Mouse (Mus musculus) midbrain, postnatal 0 days (tissue): ENCODE measurements at regions not wholly inside any gene's neighbourhood (a gene's known extent, or its start where the extent isn't known, plus 50 kb on each side); places are given as distances from the start of the nearest gene placed in this dataset.

Experiments
- ATAC-seq: fragments of 200-750 bp; cut with Nextera tagmentation; 2 replicates; pipeline ENCODE4 v1.8.0; 2017; ENCODE audit warnings: moderate number of reproducible peaks, mild to moderate bottlenecking, moderate TSS enrichment, moderate library complexity; ENCODE audit not compliant: low FRiP score
- DNase-seq: peaks from one replicate; pipeline ENCODE4 v3.0.0-alpha.2; 2015; ENCODE audit warnings: low spot score
- H3K27ac ChIP-seq: fragments of 300-500 bp; sonication (generic); 2 replicates; pipeline ENCODE4 v1.5.1; 2014; ENCODE audit warnings: low read depth, mild to moderate bottlenecking, low read length, mixed read lengths
- H3K27me3 ChIP-seq: fragments of 300-500 bp; sonication (generic); 2 replicates; pipeline ENCODE4 v1.6.1; 2014; ENCODE audit warnings: low read length, control low read depth, mixed read lengths; ENCODE audit not compliant: insufficient read depth
- H3K36me3 ChIP-seq: fragments of 300-500 bp; sonication (generic); 2 replicates; pipeline ENCODE4 v1.6.1; 2014; ENCODE audit warnings: low read length, control low read depth, mixed read lengths; ENCODE audit not compliant: insufficient read depth
- H3K4me1 ChIP-seq: fragments of 300-500 bp; sonication (generic); 2 replicates; pipeline ENCODE4 v1.6.1; 2014; ENCODE audit warnings: mild to moderate bottlenecking, control low read depth, antibody characterized with exemption, low read length, mixed read lengths; ENCODE audit not compliant: insufficient read depth
- H3K4me2 ChIP-seq: fragments of 300-500 bp; sonication (generic); 2 replicates; pipeline ENCODE4 v1.6.1; 2014; ENCODE audit warnings: low read depth, mild to moderate bottlenecking, low read length, mixed read lengths; ENCODE audit not compliant: poor library complexity, severe bottlenecking
- H3K4me3 ChIP-seq: fragments of 300-500 bp; sonication (generic); 2 replicates; pipeline ENCODE4 v1.5.1; 2014; ENCODE audit warnings: low read depth, mild to moderate bottlenecking, low read length, moderate library complexity
- H3K9ac ChIP-seq: fragments of 300-500 bp; sonication (generic); replicated peaks from 2 replicates; pipeline ENCODE4 v1.6.1; 2014; ENCODE audit warnings: mild to moderate bottlenecking, low read length, moderate library complexity, mixed read lengths; ENCODE audit not compliant: poor library complexity, severe bottlenecking
- H3K9me3 ChIP-seq: fragments of 300-500 bp; sonication (generic); 2 replicates; pipeline ENCODE4 v1.6.1; 2016; ENCODE audit warnings: low read length, control low read depth
- CTCF ChIP-seq: IDR thresholded peaks from 2 replicates; pipeline ENCODE4 v1.5.1; 2016; ENCODE audit warnings: antibody characterized with exemption, mild to moderate bottlenecking
- WGBS: fragments of 180-500 bp; shearing (Covaris S2); extraction: QIAGEN DNeasy Blood & Tissue Kit; methylation state at CpG from one replicate; pipeline ENCODE4 v1.1.7; 2014; 5-methylcytosine and 5-hydroxymethylcytosine counted together

DNA sequence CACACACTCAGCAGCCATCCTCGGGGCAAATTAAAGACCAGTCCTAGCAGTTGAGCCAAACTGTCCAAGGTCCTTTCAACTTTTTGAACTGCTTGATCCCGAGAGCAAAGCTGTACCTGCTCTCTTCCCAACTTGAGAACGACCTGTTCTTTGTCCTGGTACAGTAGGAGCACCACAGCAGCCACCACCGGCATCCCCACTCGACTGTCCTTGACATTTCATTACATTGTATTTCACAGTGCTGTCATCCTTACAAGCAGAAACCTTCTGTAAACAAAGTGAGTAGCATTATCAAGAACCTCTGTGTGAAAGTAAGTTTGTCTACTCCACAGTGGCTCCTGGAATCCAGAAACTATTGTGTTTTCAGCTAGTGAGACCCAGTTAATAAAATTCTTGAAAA, 240.2 kb upstream of the Zfp462 start:
- WGBS, result 81% methylated on average over 5 of the region's 5 CpGs
- no peak for TF ChIP-seq CTCF

DNA sequence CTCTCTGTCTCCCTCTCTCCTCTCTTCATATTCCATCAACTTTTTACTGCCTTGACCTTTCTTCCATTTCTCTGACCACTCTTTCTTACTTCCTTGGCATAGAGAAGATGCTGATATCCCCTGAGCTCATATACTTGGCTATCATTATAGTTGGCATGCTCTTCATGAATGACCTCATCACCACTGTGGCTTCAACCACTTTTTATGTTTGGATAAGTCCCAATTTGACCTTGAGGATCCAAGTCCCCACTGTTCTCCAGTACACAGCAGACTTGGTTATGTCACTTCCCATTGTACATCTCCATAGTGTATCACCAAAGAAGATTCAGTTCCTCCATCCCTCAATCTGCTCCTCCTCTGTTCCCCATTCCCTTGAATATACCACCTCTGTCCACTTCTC, 235.1 kb upstream of the Zfp462 start:
- Histone ChIP-seq H3K4me3 (no peak overlapping the region), H3K36me3 (no peaks in the 10 kb centered on the region), H3K27ac (no peak overlapping the region), H3K27me3 (no peaks in the 10 kb centered on the region), H3K4me2 (no peak overlapping the region), H3K9ac (no peak overlapping the region), H3K4me1 (no peaks in the 10 kb centered on the region), H3K9me3 (no peaks in the 10 kb centered on the region)
- no peak for TF ChIP-seq CTCF
- ATAC-seq, result no peak
- no peak for DNase-seq

More for the DNA sequence above, 240.2 kb upstream of the Zfp462 start:
- Histone ChIP-seq H3K9me3 (no peaks in the 10 kb centered on the region), H3K36me3 (no peaks in the 10 kb centered on the region), H3K4me1 (no peaks in the 10 kb centered on the region), H3K27ac (no peak overlapping the region), H3K4me3 (no peak overlapping the region), H3K27me3 (no peaks in the 10 kb centered on the region), H3K9ac (no peak overlapping the region), H3K4me2 (no peak overlapping the region)
- no peak for DNase-seq
- ATAC-seq, result no peak

DNA sequence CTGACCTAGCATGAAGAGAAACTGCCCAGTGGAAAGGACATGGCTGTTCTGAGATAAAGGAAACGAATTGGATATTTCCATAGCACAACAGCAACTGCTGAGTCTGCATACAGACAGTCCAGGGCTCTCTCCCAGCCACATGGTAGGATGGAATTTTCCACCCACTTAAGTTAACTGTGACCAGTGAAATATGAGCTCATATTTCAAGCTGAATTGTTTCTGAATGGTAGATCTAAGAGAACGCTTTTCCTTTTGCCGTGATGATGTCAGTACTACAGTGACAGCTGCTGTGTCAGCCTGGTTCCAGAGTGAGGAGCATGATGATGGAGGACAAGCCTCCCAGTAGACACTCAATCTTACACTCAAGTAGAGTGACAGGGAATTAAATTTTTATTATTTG, 231.9 kb upstream of the Zfp462 start:
- H3K4me1 ChIP-seq, result no peaks in the 10 kb centered on the region
- no peak overlapping the region for H3K27ac ChIP-seq
- TF ChIP-seq CTCF, result no peak
- H3K27me3 ChIP-seq, result no peaks in the 10 kb centered on the region
- no peaks in the 10 kb centered on the region for H3K9me3 ChIP-seq
- WGBS, result 85% methylated on average over 3 of the region's 3 CpGs
- ATAC-seq (no peak), DNase-seq (no peak)
- no peak overlapping the region for H3K4me2 ChIP-seq
- H3K4me3 ChIP-seq, result no peak overlapping the region
- H3K9ac ChIP-seq, result no peak overlapping the region
- no peaks in the 10 kb centered on the region for H3K36me3 ChIP-seq

DNA sequence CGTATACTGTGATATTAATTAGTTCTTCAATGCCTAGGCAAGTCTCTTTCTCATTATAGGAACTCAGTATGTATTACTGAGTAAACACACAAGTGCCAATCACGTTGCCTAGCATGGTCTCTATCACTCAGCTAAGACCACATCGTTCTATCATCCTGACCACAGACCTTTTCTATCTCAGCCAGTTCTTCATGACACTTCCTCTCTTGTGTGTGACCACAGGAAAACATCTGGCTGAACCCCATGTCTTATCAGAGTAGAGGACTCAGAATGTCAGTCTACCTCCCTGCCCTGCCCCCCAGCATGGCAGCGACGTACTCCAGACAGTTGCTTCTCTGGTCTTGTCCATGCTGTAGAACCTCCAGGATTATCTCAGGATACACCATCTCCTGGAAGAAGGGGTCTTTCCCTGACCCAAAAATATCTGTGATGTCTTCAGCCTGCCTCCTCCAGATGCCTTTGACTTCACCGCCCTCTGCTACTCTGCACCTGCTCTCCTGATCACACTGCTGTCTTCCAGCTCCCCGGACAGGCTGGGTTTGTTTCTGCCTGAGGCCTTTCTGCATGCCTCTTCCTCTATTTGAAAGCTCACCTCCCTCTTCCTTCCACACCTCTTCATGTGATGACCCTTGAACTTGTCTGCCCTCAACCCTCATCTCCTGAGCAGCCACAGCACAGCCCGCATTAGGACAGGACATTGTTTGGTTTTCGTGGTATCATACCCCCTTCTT, 230.1 kb upstream of the Zfp462 start:
- no peak for ATAC-seq
- 87% methylated on average over 9 of the region's 9 CpGs for WGBS
- no peaks in the 10 kb centered on the region for H3K36me3 ChIP-seq

DNA sequence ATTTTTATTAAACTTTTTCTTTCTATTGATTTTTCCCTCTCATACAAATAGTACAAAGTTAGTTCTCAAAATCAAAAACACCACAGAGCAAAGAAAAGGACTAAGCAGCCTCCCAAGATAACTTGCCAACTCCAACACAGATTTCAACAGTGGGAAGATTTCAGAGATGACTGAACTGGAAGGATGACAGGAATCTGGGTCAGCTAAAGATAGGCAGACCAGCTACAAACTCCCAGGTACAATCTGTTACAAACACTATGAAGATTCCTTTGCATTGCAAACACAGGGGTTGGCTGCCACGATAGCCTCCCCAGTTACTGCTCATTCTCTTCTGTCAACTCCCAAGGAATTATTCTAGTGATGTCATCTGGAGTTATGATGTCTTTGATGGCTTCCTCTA, 226.8 kb upstream of the Zfp462 start:
- no peak for TF ChIP-seq CTCF
- ATAC-seq (no peak), DNase-seq (no peak)

More for the DNA sequence above, 230.1 kb upstream of the Zfp462 start:
- Histone ChIP-seq H3K4me1 (no peaks in the 10 kb centered on the region), H3K9ac (no peak overlapping the region), H3K4me2 (no peak overlapping the region), H3K4me3 (no peak overlapping the region), H3K27me3 (no peaks in the 10 kb centered on the region), H3K27ac (no peak overlapping the region), H3K9me3 (no peaks in the 10 kb centered on the region)
- TF ChIP-seq CTCF, result no peak
- DNase-seq, result no peak

DNA sequence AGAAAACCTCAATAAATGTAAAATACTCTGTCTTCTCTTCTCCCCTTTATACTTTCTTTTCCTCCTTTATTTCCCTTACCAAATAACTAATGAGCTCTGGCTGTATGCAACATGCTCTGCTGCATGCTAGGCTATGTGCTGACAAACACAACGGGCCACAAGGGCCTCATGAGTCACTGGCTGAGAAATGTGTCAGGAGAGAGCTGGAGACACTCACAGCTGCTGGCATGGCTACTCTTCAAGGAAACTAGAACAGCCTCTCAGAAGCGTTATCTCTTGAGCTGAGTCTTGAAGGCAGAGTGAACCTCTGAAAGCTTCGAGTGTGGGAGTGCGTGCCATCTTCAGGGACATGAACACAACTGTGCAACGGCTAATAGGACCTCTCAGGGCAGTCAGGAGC, 205.8 kb upstream of the Zfp462 start:
- H3K27ac ChIP-seq, result no peak overlapping the region
- TF ChIP-seq CTCF, result no peak
- no peak overlapping the region for H3K4me2 ChIP-seq
- 86% methylated on average over 5 of the region's 5 CpGs for WGBS
- no peak overlapping the region for H3K9ac ChIP-seq
- no peaks in the 10 kb centered on the region for H3K36me3 ChIP-seq
- H3K4me1 ChIP-seq, result no peaks in the 10 kb centered on the region
- H3K9me3 ChIP-seq, result no peaks in the 10 kb centered on the region
- DNase-seq, result no peak
- no peak overlapping the region for H3K4me3 ChIP-seq
- no peak for ATAC-seq
- no peaks in the 10 kb centered on the region for H3K27me3 ChIP-seq

More for the DNA sequence above, 226.8 kb upstream of the Zfp462 start:
- 74% methylated on average over 1 of the region's 1 CpGs for WGBS
- Histone ChIP-seq H3K36me3 (no peaks in the 10 kb centered on the region), H3K27ac (no peak overlapping the region), H3K4me1 (no peaks in the 10 kb centered on the region), H3K4me3 (no peak overlapping the region), H3K9ac (no peak overlapping the region), H3K27me3 (no peaks in the 10 kb centered on the region), H3K9me3 (no peaks in the 10 kb centered on the region), H3K4me2 (no peak overlapping the region)
